Comparison of ENCODE assay signal across 9 mouse cellular contexts in the genomic region with DNA sequence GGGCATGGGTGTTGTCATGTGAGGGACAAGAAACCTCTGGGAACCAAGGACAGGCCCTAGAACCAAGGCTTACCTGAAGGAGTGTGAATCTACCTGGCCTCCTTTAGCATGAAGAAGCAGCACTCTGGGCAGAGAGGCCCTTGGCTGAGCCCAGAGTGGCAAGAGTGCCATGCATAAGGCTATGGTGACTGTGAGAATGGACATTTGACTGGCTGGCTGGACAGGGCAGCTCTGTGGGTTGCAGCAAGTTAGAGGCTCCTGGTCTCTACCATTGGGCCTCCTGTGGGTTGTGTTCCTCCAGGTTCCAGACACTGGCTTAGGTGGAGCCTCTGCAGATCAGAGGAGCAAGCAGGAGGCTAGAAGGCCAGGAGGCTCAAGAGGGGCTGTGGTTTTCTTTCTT.
DNase-seq lines count a peak whose midpoint lies in the region; ATAC-seq lines count a peak whose summit lies in the region.
"Had no signal": no experiment of that assay in that cellular context is flagged by ENCODE, and none has a peak within 500 bp of the region (broad histone marks: within the 10 kb centered on the region; RNA-seq: fewer than 3 reads in every experiment).

No protein-coding gene starts in this region.

- intact Hi-C loops in heart, postnatal 25 days (cut with DNase I), result no loop called here

- peak overlapping the region; percentile 61 for H3K9ac ChIP-seq in kidney, embryonic 16.5 days (replicated peaks; ENCODE audit: low read length)
- H3K9ac ChIP-seq in forebrain, embryonic 11.5 days (ENCODE audit: low read length), result peak overlapping the region; percentile 68
- 0 out of 2 replicates have a peak overlapping the region, but pooled peaks have one; percentile 14 for H3K9ac ChIP-seq in hindbrain, embryonic 14.5 days
- H3K9ac ChIP-seq in midbrain, embryonic 13.5 days (replicated peaks), result peak overlapping the region; percentile 56; the same call in 1 of the 2 replicates

- H3K4me2 ChIP-seq in kidney, embryonic 16.5 days (replicated peaks; ENCODE audit: low read depth, low read length), result no peak overlapping the region
- no peak overlapping the region for H3K4me2 ChIP-seq in forebrain, embryonic 11.5 days (ENCODE audit: low read depth, low read length, severe bottlenecking)
- no peak overlapping the region for H3K4me2 ChIP-seq in hindbrain, embryonic 14.5 days (replicated peaks)
- no peak overlapping the region for H3K4me2 ChIP-seq in midbrain, embryonic 13.5 days (replicated peaks)

- no peak for ATAC-seq in kidney, embryonic 16.5 days (ENCODE audit: low FRiP score, low TSS enrichment)
- no peak for ATAC-seq in forebrain, embryonic 11.5 days (replicated peaks; ENCODE audit: low FRiP score)
- no peak for ATAC-seq in hindbrain, embryonic 14.5 days (ENCODE audit: low FRiP score)
- no peak for ATAC-seq in midbrain, embryonic 13.5 days
- ATAC-seq: activated CD4-positive, CD25-positive, alpha-beta regulatory T cell, adult 4 months had no signal

- no peaks in the 10 kb centered on the region for H3K27me3 ChIP-seq in kidney, embryonic 16.5 days (ENCODE audit: insufficient read depth, low read length)
- no peaks in the 10 kb centered on the region for H3K27me3 ChIP-seq in forebrain, embryonic 11.5 days (ENCODE audit: control insufficient read depth, insufficient read depth, low read length)
- H3K27me3 ChIP-seq in hindbrain, embryonic 14.5 days (ENCODE audit: control insufficient read depth, insufficient read depth, low read length), result no peaks in the 10 kb centered on the region
- H3K27me3 ChIP-seq in midbrain, embryonic 13.5 days, result no peaks in the 10 kb centered on the region

- peaks cover 68% of the 10 kb centered on the region for H3K4me1 ChIP-seq in kidney, embryonic 16.5 days (ENCODE audit: insufficient read depth, low read length)
- peaks cover 70% of the 10 kb centered on the region for H3K4me1 ChIP-seq in forebrain, embryonic 11.5 days (replicated peaks; ENCODE audit: control insufficient read depth, insufficient read depth, low read length)
- H3K4me1 ChIP-seq in hindbrain, embryonic 14.5 days (replicated peaks; ENCODE audit: control insufficient read depth, insufficient read depth, low read length), result peaks cover 67% of the 10 kb centered on the region
- peaks cover 74% of the 10 kb centered on the region for H3K4me1 ChIP-seq in midbrain, embryonic 13.5 days (replicated peaks)

- peak overlapping the region; percentile 47; the same call in 1 of the 2 replicates for H3K27ac ChIP-seq in kidney, embryonic 16.5 days (ENCODE audit: low read length)
- H3K27ac ChIP-seq in forebrain, embryonic 11.5 days (ENCODE audit: low read depth, low read length), result peak overlapping the region; percentile 100; the same call in 1 of the 2 replicates
- peak overlapping the region; percentile 99 for H3K27ac ChIP-seq in hindbrain, embryonic 14.5 days
- H3K27ac ChIP-seq in midbrain, embryonic 13.5 days, result peak overlapping the region; percentile 100

- H3K36me3 ChIP-seq in kidney, embryonic 16.5 days (ENCODE audit: insufficient read depth, low read length), result no peaks in the 10 kb centered on the region
- H3K36me3 ChIP-seq in forebrain, embryonic 11.5 days (ENCODE audit: control insufficient read depth, insufficient read depth, low read length), result no peaks in the 10 kb centered on the region
- H3K36me3 ChIP-seq in hindbrain, embryonic 14.5 days (replicated peaks; ENCODE audit: control insufficient read depth, insufficient read depth), result no peaks in the 10 kb centered on the region
- no peaks in the 10 kb centered on the region for H3K36me3 ChIP-seq in midbrain, embryonic 13.5 days

- no peak overlapping the region for H3K4me3 ChIP-seq in kidney, embryonic 16.5 days (ENCODE audit: low read length)
- H3K4me3 ChIP-seq in forebrain, embryonic 11.5 days (ENCODE audit: low read depth, low read length), result no peak overlapping the region
- no peak overlapping the region for H3K4me3 ChIP-seq in hindbrain, embryonic 14.5 days (replicated peaks; ENCODE audit: low read length)
- H3K4me3 ChIP-seq in midbrain, embryonic 13.5 days (replicated peaks), result no peak overlapping the region

- DNase-seq in kidney, postnatal 36 days, result no peak
- no peak for DNase-seq in forebrain, embryonic 11.5 days (ENCODE audit: low spot score)
- DNase-seq in hindbrain, embryonic 14.5 days (ENCODE audit: low spot score), result no peak
- DNase-seq in frontal cortex, postnatal 10 days (ENCODE audit: low spot score in 2 of 2), result no peak
- no peak for DNase-seq in heart, postnatal 25 days (ENCODE audit: low spot score)
- DNase-seq in gastrocnemius, postnatal 25 days, result no peak

- H3K9me3 ChIP-seq in kidney, embryonic 16.5 days (ENCODE audit: low read length), result no peaks in the 10 kb centered on the region
- no peaks in the 10 kb centered on the region for H3K9me3 ChIP-seq in forebrain, embryonic 11.5 days (ENCODE audit: control insufficient read depth, low read length)
- no peaks in the 10 kb centered on the region for H3K9me3 ChIP-seq in hindbrain, embryonic 14.5 days (ENCODE audit: control insufficient read depth, low read length)
- no peaks in the 10 kb centered on the region for H3K9me3 ChIP-seq in midbrain, embryonic 13.5 days

Comparison
In these comparisons a context has a peak if more than half of its experiments do, and no peak if none do; other contexts are left out.
1. H3K27ac ChIP-seq: peak in every context shown above with its lines; median percentile 100 in forebrain, embryonic 11.5 days; 100 in midbrain, embryonic 13.5 days; 99 in hindbrain, embryonic 14.5 days; 47 in kidney, embryonic 16.5 days.
2. H3K9ac ChIP-seq: peak in every context shown above with its lines; median percentile 68 in forebrain, embryonic 11.5 days; 61 in kidney, embryonic 16.5 days; 56 in midbrain, embryonic 13.5 days; 14 in hindbrain, embryonic 14.5 days.